Mouse (Mus musculus) thymus, adult 2 months (tissue): ENCODE results near the gene Gamt. TPM values are rescaled to one million over a fixed set of nuclear protein-coding genes. Genes with fewer than 3 reads are reported as not detected.

Source experiments
- DNase-seq: peaks from one replicate; pipeline ENCODE4 v3.0.0; 2021
- H3K27ac ChIP-seq: fragments of 200-500 bp; 2 replicates; pipeline ENCODE4 v1.5.1; 2012; ENCODE audit warnings: low read length, control low read depth; ENCODE audit not compliant: control insufficient read depth, insufficient read depth
- H3K27me3 ChIP-seq: fragments of 200-500 bp; 2 replicates; pipeline ENCODE4 v1.6.1; 2012; ENCODE audit warnings: mild to moderate bottlenecking, low read length, moderate library complexity, mixed read lengths; ENCODE audit not compliant: control insufficient read depth, insufficient read depth
- H3K36me3 ChIP-seq: fragments of 200-500 bp; 2 replicates; pipeline ENCODE4 v1.6.1; 2012; ENCODE audit warnings: mild to moderate bottlenecking, low read length, moderate library complexity; ENCODE audit not compliant: control insufficient read depth, insufficient read depth
- H3K4me1 ChIP-seq: fragments of 200-500 bp; replicated peaks from 2 replicates; pipeline ENCODE4 v1.6.1; 2012; ENCODE audit warnings: low read length; ENCODE audit not compliant: control insufficient read depth, insufficient read depth
- H3K4me3 ChIP-seq: fragments of 200-500 bp; 2 replicates; pipeline ENCODE4 v1.5.1; 2012; ENCODE audit warnings: mild to moderate bottlenecking, low read length, control low read depth, moderate library complexity; ENCODE audit not compliant: control insufficient read depth, insufficient read depth
- CTCF ChIP-seq: fragments of 200-500 bp; IDR thresholded peaks from 2 replicates; pipeline ENCODE4 v1.5.1; 2012; ENCODE audit warnings: mild to moderate bottlenecking, control low read depth, low read length, moderate library complexity, borderline replicate concordance; ENCODE audit not compliant: control insufficient read depth, poor library complexity, insufficient read depth; ENCODE audit errors: extremely low read depth
- POLR2A ChIP-seq: fragments of 200-500 bp; IDR thresholded peaks from 2 replicates; pipeline ENCODE4 v1.6.1; 2012; ENCODE audit warnings: mild to moderate bottlenecking, low read length, control low read depth, moderate library complexity; ENCODE audit not compliant: control insufficient read depth, poor library complexity, insufficient read depth; ENCODE audit errors: extremely low read depth
- WGBS: fragments of 180-500 bp; shearing (Covaris S2); methylation state at CpG from one replicate; pipeline ENCODE4 v1.1.7; 2018; 5-methylcytosine and 5-hydroxymethylcytosine counted together
- polyA plus RNA-seq: library from polyadenylated mRNA; depleted of rRNA; stranded (reverse); fragments of >200 nt; gene quantifications from 2 replicates; pipeline ENCODE4 v1.2.3, GENCODE M21; 2012

The Gamt gene
- polyA plus RNA-seq, 1 experiment: 6.0 TPM

DNA sequence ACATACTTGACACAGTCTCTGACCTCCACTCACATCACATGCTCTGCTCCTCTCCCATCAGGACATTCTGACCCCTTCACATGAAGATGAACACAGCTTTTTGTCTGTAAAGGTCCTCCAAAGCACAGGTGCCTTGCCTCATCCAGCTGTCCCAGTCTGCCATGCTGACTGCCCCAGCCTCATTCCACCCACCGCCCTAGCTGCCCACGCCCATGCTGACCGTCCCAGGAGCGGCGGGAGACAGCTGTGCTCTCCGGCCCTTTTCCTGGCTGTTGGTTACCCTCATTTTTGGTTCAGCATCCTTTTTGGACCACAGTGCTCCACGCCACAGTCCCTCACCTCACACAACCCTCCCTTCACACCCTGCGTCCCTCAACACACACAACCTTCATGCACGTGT lies 17.6 kb upstream of the Gamt start:
- no peak for TF ChIP-seq POLR2A
- no peak for TF ChIP-seq CTCF
- Histone ChIP-seq H3K4me1 (no peaks in the 10 kb centered on the region), H3K27me3 (no peaks in the 10 kb centered on the region), H3K27ac (no peak overlapping the region), H3K4me3 (no peak overlapping the region), H3K36me3 (peaks cover 57% of the 10 kb centered on the region)
- DNase-seq: no peak
- WGBS: 96% methylated on average over 9 of the region's 9 CpGs

- TF ChIP-seq POLR2A (no peak), CTCF (no peak)
- Histone ChIP-seq H3K36me3 (peaks cover 55% of the 10 kb centered on the region), H3K27me3 (no peaks in the 10 kb centered on the region), H3K4me3 (no peak overlapping the region), H3K27ac (no peak overlapping the region), H3K4me1 (peaks cover 10% of the 10 kb centered on the region)
- WGBS: 92% methylated on average over 5 of the region's 5 CpGs
- DNase-seq: no peak
Observed at GRCm38 (mm10) chr10:80276238-80276637, 15.4 kb upstream of the Gamt start.

GRCm38 (mm10) chr10:80273847-80274246 lies 13.0 kb upstream of the Gamt start:
- TF ChIP-seq POLR2A: no peak
- TF ChIP-seq CTCF: no peak
- H3K27ac ChIP-seq: no peak overlapping the region
- WGBS: 93% methylated on average over 3 of the region's 3 CpGs
- H3K4me3 ChIP-seq: no peak overlapping the region
- H3K4me1 ChIP-seq: peaks cover 25% of the 10 kb centered on the region
- DNase-seq: no peak
- H3K27me3 ChIP-seq: no peaks in the 10 kb centered on the region
- H3K36me3 ChIP-seq: peaks cover 36% of the 10 kb centered on the region

DNA sequence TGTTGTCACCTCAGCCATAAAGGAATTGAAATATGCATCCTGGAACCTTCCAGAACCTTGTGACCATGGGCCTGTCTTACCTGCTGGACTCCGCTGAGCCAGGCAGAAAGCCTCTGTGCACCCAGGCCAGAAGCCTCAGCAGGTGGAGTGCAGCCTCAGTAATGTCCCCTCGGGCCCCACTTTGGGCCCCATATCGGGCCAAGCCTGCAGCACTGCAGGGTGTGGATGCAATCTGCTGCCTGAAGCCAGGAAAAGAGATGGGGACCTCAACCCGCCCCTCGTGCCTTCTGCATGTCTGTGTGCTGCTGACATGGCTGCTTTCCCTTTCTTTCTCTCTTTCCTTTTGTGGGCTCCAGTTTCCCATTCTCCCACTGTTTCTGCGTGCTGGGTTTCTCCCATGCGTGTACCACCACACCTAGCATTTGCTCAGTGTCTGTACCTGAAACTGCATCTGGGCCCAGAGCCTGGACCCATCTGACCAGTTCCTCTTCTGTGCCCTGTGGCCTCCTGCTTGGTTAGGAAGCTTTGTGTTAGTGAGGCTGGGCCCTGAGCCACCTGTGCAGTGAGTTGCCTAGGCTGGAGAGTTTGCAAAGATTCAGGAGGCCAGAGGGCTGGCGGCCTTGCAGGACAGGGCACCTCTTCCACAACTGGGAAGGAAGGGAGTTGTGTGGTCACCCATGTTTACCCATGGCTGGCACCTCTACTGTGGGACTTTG lies 11.2 kb upstream of the Gamt start:
- H3K4me3 ChIP-seq: no peak overlapping the region
- TF ChIP-seq CTCF: no peak
- no peak for TF ChIP-seq POLR2A
- no peak for DNase-seq
- 85% methylated on average over 8 of the region's 8 CpGs for WGBS
- no peaks in the 10 kb centered on the region for H3K27me3 ChIP-seq
- H3K4me1 ChIP-seq: peaks cover 35% of the 10 kb centered on the region
- peaks cover 20% of the 10 kb centered on the region for H3K36me3 ChIP-seq
- H3K27ac ChIP-seq: peak overlapping the region; percentile 24; the same call in 1 of the 2 replicates

DNA sequence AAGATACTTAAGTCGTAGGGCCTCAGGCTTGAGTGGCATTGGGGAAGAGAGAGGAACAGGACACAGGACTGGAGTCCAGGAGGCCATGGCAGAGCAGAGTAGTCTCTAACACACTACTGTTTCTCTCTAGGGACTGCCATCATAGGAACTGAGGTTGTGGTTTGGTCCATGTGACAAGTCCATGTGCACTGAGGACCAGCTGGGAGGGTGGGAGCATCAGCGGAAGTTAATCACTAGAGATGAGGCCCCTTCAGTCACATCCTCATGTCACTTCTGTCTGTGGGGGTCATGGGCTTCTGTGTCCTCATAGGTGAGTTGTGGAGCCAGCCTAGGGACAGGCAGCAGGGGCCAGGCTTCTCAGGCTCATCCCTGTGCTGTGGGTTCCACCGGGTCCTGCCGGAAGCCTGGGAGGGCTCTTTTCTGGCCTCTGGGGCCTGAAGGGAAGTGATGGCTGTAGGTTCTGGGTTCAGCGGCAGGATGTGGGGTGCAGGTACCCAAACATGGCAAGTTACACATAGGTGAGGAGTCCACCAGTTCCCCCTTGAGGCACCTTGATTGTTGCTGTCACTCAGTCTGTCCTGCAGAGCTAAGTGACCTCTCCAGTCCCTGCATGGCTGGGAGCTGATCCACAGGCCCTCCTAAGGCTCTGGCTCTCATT lies 10.5 kb upstream of the Gamt start:
- Histone ChIP-seq H3K27me3 (no peaks in the 10 kb centered on the region), H3K27ac (peak overlapping the region; percentile 27; the same call in 1 of the 2 replicates), H3K4me3 (no peak overlapping the region), H3K36me3 (peaks cover 15% of the 10 kb centered on the region), H3K4me1 (peaks cover 40% of the 10 kb centered on the region)
- DNase-seq: no peak
- TF ChIP-seq CTCF (no peak), POLR2A (no peak)
- WGBS: 21% methylated on average over 5 of the region's 5 CpGs

- no peak for DNase-seq
- no peak overlapping the region for H3K4me3 ChIP-seq
- peaks cover 11% of the 10 kb centered on the region for H3K36me3 ChIP-seq
- H3K4me1 ChIP-seq: peaks cover 43% of the 10 kb centered on the region
- WGBS: 57% methylated on average over 6 of the region's 6 CpGs
- no peak for TF ChIP-seq POLR2A
- TF ChIP-seq CTCF: no peak
- no peaks in the 10 kb centered on the region for H3K27me3 ChIP-seq
- H3K27ac ChIP-seq: peak overlapping the region; percentile 27; the same call in 1 of the 2 replicates
Observed at GRCm38 (mm10) chr10:80270734-80271181, 9.9 kb upstream of the Gamt start.

DNA sequence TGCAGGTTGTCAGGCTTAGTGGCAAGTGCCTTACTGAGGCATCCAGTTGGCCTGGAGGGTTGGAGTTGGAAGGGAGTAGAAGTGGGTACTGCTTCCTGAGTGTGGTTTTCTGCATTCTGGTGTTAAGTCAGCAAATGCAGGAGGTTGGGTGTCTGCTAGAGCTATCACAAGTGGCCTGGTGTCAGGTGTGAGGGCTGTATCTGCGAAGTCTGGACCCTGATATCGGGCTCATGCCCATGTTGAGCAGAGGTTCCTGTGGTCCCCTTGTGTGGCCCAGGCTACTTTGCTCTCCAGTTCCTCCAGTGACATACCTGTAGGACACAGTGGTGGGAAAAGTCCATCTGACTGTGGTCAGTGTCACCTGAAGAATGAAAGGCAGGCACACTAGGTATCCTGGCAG lies 9.3 kb upstream of the Gamt start:
- H3K27ac ChIP-seq: no peak overlapping the region
- H3K36me3 ChIP-seq: peaks cover 9% of the 10 kb centered on the region; the same call in 1 of the 2 replicates
- peaks cover 46% of the 10 kb centered on the region for H3K4me1 ChIP-seq
- no peaks in the 10 kb centered on the region for H3K27me3 ChIP-seq
- WGBS: 34% methylated on average over 2 of the region's 2 CpGs
- H3K4me3 ChIP-seq: no peak overlapping the region
- no peak for DNase-seq
- no peak for TF ChIP-seq CTCF
- no peak for TF ChIP-seq POLR2A
